Mouse (Mus musculus) heart, postnatal 0 days (tissue): Measurements from ENCODE around the gene Abcc10.

Source experiments
- CTCF ChIP-seq: IDR thresholded peaks from 2 replicates; pipeline ENCODE4 v1.5.1; 2016; ENCODE audit warnings: antibody characterized with exemption, control low read depth, low read depth
- EP300 ChIP-seq: IDR thresholded peaks from 2 replicates; pipeline ENCODE4 v1.6.1; 2016; ENCODE audit warnings: antibody characterized with exemption, low read depth

GRCm38 (mm10) chr17:46274465-46274864, 53.7 kb downstream of the Abcc10 start:
- TF ChIP-seq CTCF (no peak), EP300 (no peak)
